Mouse (Mus musculus): ENCODE measurements around the gene Brca2.

DNA sequence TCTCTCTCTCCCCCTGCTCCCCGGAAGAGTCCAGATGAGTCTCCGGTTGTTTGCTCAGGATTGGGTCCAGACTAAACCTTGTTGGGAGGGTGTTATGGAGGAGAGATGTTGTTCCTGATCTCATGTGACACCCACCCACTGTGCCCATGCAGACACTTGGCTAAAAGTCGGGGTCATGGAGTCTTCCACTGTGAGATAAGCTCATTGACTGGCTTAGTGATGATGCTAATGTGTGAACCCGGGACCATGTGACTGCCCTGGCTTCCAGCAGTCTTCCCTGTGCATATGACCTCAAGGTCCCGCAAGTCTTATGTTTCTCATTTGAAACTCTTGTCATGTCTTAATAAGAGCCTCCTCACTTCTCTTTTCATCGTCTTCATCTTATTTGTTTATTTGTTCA is 58.8 kb downstream of the Brca2 start:
- TF ChIP-seq CTCF (IDR thresholded peaks at IDR 0.05; ENCODE audit: borderline replicate concordance, insufficient read depth, low read length) (no peak), POLR2A (IDR thresholded peaks at IDR 0.05; ENCODE audit: low read depth, low read length) (no peak)
